Mouse (Mus musculus): ENCODE measurements around the gene Cfap73.

Gene Cfap73

GRCm38 (mm10) chr5:120634131-120634530, at the start of gene Cfap73:
Gene Cfap73, minus strand, starts transcription at chr5:120634235.
- DNase-seq (ENCODE audit: low read depth, low spot score): no peak

GRCm38 (mm10) chr5:120682982-120683771, 49.1 kb upstream of the Cfap73 start:
- DNase-seq (ENCODE audit: low read depth, low spot score): peak; percentile 57

- DNase-seq (ENCODE audit: low read depth, low spot score): no peak
Observed at GRCm38 (mm10) chr5:120680918-120681317, 46.9 kb upstream of the Cfap73 start.

- DNase-seq (ENCODE audit: low read depth, low spot score): peak; percentile 73
Observed at GRCm38 (mm10) chr5:120679676-120680555, 45.9 kb upstream of the Cfap73 start.

GRCm38 (mm10) chr5:120677516-120677915, 43.5 kb upstream of the Cfap73 start:
- DNase-seq (ENCODE audit: low read depth, low spot score): peak; percentile 84

GRCm38 (mm10) chr5:120674229-120675145, 40.5 kb upstream of the Cfap73 start:
- DNase-seq (ENCODE audit: low read depth, low spot score): peak; percentile 62

GRCm38 (mm10) chr5:120673626-120674025, 39.6 kb upstream of the Cfap73 start:
- peak; percentile 81 for DNase-seq (ENCODE audit: low read depth, low spot score)

- no peak for DNase-seq (ENCODE audit: low read depth, low spot score)
Observed at GRCm38 (mm10) chr5:120671865-120672264, 37.8 kb upstream of the Cfap73 start.

- DNase-seq (ENCODE audit: low read depth, low spot score): no peak
Observed at GRCm38 (mm10) chr5:120670132-120670531, 36.1 kb upstream of the Cfap73 start.

- DNase-seq (ENCODE audit: low read depth, low spot score): no peak
Observed at GRCm38 (mm10) chr5:120668761-120669160, 34.7 kb upstream of the Cfap73 start.

GRCm38 (mm10) chr5:120664888-120665287, 30.9 kb upstream of the Cfap73 start:
- no peak for DNase-seq (ENCODE audit: low read depth, low spot score)

- DNase-seq (ENCODE audit: low read depth, low spot score): peak; percentile 47
Observed at GRCm38 (mm10) chr5:120660816-120661215, 26.8 kb upstream of the Cfap73 start.

- no peak for DNase-seq (ENCODE audit: low read depth, low spot score)
Observed at GRCm38 (mm10) chr5:120656281-120656751, 22.3 kb upstream of the Cfap73 start.

GRCm38 (mm10) chr5:120653873-120654272, 19.8 kb upstream of the Cfap73 start:
- DNase-seq (ENCODE audit: low read depth, low spot score): no peak

- DNase-seq (ENCODE audit: low read depth, low spot score): no peak
Observed at GRCm38 (mm10) chr5:120652915-120653701, 19.1 kb upstream of the Cfap73 start.

- DNase-seq (ENCODE audit: low read depth, low spot score): no peak
Observed at GRCm38 (mm10) chr5:120651230-120651629, 17.2 kb upstream of the Cfap73 start.

GRCm38 (mm10) chr5:120649938-120650337, 15.9 kb upstream of the Cfap73 start:
- no peak for DNase-seq (ENCODE audit: low read depth, low spot score)

GRCm38 (mm10) chr5:120649374-120649933, 15.4 kb upstream of the Cfap73 start:
- DNase-seq (ENCODE audit: low read depth, low spot score): no peak

- peak; percentile 94 for DNase-seq (ENCODE audit: low read depth, low spot score)
Observed at GRCm38 (mm10) chr5:120648569-120649373, 14.7 kb upstream of the Cfap73 start, which contains the start of gene Rasal1. Gene Rasal1, plus strand, starts transcription at chr5:120648812.
